Mouse (Mus musculus) B cell, adult 67 days (primary cell): ENCODE results near the gene Esrra. TPM values are rescaled to one million over a fixed set of nuclear protein-coding genes. Genes with fewer than 3 reads are reported as not detected.

Source experiments
- total RNA-seq, 2 experiments: library from RNA; stranded (reverse); gene quantifications; 4 replicates each; pipeline ENCODE4 v1.2.4; 2023

Gene Esrra
- 10 to 100 TPM; 61.0 to 65.8 TPM for total RNA-seq

DNA sequence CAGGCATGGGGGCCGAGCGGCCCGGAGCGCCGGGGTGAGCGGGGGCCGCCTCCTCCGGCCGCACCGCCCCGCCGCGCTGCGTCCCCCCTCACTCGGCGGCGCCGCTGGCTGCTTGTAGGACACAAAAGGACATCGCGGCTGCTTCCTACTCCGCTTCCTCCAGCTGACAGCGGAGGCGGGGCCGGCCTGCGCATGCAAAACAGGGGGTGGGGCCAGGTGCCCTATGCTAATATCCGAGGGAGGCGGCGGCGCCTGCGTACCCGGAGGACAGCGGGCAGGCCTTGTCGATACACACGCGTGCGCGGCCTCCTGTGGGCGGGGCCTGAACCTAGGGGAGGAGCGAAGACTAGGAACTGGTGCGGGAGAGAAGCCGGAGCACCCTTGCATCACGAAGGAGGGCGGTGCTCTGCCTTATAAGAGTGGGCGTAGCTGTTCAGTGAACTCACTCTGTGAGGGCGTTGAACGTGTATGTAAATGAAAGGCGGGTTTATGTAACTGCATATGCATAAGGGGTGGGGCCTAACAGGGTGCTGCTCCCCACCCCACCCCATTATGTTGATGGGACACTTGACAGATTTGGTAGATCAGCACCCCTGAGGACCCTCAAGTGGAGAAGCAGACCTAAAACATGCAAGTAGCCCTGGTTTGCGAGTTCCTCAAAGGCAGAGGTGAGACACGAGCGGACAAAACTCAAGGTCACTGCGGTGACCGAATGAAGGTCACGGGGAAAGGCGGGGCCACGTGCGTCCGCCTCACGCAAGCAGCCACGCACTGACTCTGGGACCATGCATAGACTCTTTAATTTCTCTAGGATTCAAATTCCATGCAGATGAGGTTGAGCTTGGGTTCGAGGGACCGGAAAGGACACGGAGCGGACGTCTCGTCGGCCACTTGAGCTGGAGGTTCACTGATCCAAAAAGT is at the start of gene Esrra:
Esrra (minus strand) TSS at position 167 of the 921 bp plus-strand sequence.

DNA sequence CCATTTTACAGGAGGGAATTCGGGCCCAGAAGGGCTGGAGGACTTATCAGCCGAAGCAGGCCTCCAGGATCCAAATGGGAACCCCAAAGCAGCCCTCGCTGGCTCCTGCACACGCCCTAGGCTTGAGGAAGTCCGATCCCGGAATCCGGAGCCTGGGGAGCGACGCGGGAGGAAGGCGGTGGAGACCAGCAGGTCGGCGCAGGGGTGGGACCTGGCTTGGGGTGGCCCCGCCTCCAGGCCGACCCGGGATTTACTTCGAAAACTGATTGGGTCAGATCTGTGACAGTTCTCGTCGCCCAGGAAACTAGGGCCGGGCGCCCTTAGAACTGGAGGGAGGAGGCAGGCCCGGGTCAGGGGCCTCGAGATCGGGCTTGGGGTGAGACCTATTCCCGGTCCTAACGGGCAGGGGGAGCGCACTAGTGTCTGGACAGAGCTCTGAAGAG is 20.7 kb upstream of the Esrra start, which contains the start of gene Gpr137:
Gpr137 (minus strand) TSS at position 232 of the 443 bp plus-strand sequence.

DNA sequence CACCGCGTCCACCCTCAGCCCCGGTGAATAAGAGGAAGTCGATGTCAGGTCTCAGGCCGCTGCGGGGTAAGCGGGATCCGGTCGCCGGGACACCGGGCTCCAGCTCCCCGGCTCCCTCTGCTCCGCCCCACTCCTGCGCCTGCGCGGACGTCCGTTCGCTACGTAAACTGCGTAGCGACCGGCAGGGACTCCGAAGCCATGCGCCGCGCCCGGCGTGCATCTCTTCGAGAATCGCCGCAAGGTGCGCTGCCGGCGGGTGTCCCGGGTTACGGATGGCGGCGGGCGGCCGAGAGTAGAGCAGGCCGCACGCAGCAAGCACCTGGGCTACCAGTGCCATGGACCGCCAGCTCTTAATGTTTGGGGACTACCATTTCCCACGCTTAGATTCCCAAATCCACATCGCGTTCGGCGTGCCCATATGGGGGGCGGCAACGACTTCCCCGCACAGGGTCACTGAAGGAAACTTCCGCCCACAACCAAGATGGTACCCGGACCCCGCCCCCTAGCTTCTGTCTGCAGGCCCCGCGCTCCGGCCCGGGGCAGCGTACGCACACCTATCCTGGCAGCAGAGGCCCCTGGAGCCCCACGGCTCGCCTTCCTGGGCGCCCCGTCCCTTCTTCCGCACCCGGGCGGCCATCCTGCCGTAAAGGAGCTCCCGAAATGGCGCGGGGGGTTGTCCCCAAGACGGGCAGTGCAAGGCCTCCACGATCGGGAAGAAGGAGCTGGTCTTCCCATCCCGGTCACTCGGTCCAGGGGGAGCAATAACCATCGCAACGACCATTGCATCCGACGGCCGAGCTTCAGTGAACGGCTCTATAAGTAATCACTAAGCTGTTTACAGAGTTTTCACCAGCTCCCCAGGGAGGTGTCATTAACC is 20.0 kb upstream of the Esrra start, which contains the start of gene Bad:
Bad (plus strand) TSS at position 490 of the 877 bp plus-strand sequence.

DNA sequence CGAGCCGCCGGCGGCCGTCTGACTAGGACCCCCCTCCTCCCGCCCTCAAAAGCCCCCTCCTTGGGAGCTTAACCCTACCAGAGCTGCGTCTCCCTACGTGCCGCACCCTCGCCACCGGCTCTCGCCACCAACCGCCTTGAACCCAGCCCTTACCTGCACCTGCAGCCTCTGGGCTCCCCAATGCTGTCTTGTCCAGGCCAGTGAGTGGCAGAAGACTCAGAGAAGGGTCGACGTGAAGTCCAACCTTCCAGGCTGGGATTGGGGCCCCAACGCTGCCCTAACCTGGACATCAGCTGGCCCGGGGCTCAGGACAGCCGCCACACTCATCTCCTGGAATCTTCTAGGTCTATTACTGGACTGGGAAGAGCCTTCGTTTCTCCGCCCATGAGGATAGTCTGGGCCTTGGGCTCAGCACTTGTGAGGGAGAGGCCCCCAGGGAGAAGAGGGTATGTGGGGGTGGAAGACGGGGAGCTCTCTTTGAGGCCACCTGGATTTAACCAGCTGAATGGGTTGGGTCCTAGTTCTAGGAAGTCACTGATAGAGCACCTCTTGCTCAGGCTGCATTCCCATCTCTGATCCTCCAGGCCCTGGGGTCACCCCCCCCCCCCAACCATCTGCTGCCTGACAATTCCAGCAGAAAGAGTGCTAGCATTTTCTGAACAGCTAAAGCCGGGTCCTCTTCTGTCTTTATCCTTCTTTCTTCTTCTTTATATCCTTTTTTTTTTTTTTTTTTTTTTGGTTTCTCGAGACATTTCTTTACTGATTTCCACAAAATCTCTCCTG is 12.8 kb upstream of the Esrra start, which contains the start of gene Kcnk4:
Kcnk4 (minus strand) TSS at position 321 of the 783 bp plus-strand sequence.

DNA sequence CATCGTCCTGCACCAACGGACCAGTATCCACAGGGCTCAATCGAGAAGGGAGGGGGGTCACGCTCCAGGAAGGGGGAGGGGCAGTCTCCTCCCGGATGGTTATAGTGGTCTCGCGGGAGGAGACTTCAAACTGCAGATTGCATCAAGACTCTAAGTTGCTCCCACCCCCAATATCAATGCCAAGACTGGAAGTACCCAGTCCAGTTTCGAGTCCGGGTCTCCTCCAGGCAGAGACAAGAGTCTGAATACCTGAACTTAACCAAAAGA is 3.6 kb upstream of the Esrra start, which contains the start of gene Catsperz:
Catsperz (minus strand) TSS at position 74 of the 267 bp plus-strand sequence.

DNA sequence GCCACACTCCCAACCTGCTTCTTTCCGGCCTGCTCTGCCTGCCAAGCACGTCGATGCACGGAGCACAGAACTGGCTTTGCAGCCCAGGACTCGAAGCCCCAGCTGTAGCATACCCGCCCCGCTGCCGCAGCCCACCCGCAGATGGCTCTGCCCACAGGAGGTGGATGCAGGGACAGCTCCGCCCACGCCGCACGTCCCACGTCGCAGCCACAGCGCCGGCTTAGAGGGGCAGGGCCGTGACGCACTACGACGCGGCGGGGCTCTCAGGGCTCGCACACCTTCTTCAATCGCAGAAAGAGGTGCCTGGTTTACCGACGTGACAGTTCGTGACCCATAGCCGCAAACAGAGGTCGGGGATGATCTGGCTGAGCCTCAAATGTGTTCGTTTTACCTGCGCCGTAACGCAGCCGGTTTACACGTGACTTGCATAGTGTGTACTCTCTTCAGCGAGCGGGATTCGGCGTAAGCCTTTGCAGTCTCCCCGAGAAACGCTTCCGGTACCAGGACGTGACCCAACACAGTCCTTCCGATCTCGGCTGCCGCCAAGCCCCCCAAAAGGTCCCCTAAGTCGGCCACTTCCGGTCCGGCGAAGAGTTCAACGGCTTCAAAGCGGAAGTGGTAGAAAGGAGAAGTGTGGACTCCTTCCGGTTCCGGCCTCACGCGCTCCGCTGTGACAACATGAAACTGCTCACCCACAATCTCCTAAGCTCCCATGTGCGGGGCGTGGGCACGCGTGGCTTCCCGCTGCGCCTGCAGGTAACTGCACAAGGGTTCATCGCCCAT is 11.9 kb downstream of the Esrra start, which contains the start of the genes Trmt112 and Prdx5:
Trmt112 (plus strand) TSS at position 192 of the 783 bp plus-strand sequence.
Prdx5 (minus strand) TSS at position 600 of the 783 bp plus-strand sequence.

Other genes starting within 250 kb of the Esrra start
- gene Rps6ka4, start 81.2 kb downstream of the Esrra start, total RNA-seq: 10 to 100 TPM; 31.2 to 32.4 TPM
- gene Ccdc88b, start 63.6 kb downstream of the Esrra start, total RNA-seq: 10 to 100 TPM; 26.6 TPM
- gene Trmt112, start 12.1 kb downstream of the Esrra start, total RNA-seq: 100 to 1,000 TPM; 148 to 164 TPM
- 10 to 100 TPM; 84.2 to 90.7 TPM for gene Prdx5, start 11.7 kb downstream of the Esrra start, total RNA-seq
- not detected for gene Catsperz, start 3.6 kb upstream of the Esrra start, total RNA-seq
- gene Kcnk4, start 12.7 kb upstream of the Esrra start, total RNA-seq: not detected
- 10 to 100 TPM; 14.5 to 19.4 TPM for gene Bad, start 20.0 kb upstream of the Esrra start, total RNA-seq
- 10 to 100 TPM; 16.7 to 18.1 TPM for gene Gpr137, start 20.7 kb upstream of the Esrra start, total RNA-seq
- 100 to 1,000 TPM in 1 of 2 experiments, 10 to 100 TPM in 1; 98.1 to 108 TPM for gene Ppp1r14b, start 53.2 kb upstream of the Esrra start, total RNA-seq
- gene Plcb3, start 54.7 kb upstream of the Esrra start, total RNA-seq: 10 to 100 TPM; 19.8 to 22.5 TPM
- 10 to 100 TPM; 27.2 to 32.8 TPM for gene Fkbp2, start 58.7 kb upstream of the Esrra start, total RNA-seq
- gene Vegfb, start 65.8 kb upstream of the Esrra start, total RNA-seq: 10 to 100 TPM; 14.8 to 22.4 TPM
- 10 to 100 TPM; 25.7 to 30.4 TPM for gene Dnajc4, start 70.8 kb upstream of the Esrra start, total RNA-seq
- 1 to 10 TPM; 4.1 to 8.3 TPM for gene Nudt22, start 74.3 kb upstream of the Esrra start, total RNA-seq
- 1 to 10 TPM; 5.0 to 6.1 TPM for gene Trpt1, start 74.3 kb upstream of the Esrra start, total RNA-seq
- 100 to 1,000 TPM; 174 to 183 TPM for gene Fermt3, start 97.7 kb upstream of the Esrra start, total RNA-seq
- gene Stip1, start 118.2 kb upstream of the Esrra start, total RNA-seq: 100 to 1,000 TPM in 1 of 2 experiments, 10 to 100 TPM in 1; 85.8 to 161 TPM
- 1 to 10 TPM; 6.9 to 7.1 TPM for gene Macrod1, start 135.0 kb upstream of the Esrra start, total RNA-seq
- gene Flrt1, start 183.9 kb upstream of the Esrra start, total RNA-seq: under 1 TPM in 1 of 2 experiments, not detected in 1; 0.09 TPM